Mouse (Mus musculus) T-cell, adult 66 days (primary cell): ENCODE measurements around the gene Skint3. TPM values are rescaled to one million over a fixed set of nuclear protein-coding genes. Genes with fewer than 3 reads are reported as not detected.

Experiments used
- total RNA-seq, 2 experiments: library from RNA; stranded (reverse); gene quantifications; 3 replicates in 1 of 2; 4 replicates in 1 of 2; pipeline ENCODE4 v1.2.4; 2023

The Skint3 gene
- not detected for total RNA-seq

DNA sequence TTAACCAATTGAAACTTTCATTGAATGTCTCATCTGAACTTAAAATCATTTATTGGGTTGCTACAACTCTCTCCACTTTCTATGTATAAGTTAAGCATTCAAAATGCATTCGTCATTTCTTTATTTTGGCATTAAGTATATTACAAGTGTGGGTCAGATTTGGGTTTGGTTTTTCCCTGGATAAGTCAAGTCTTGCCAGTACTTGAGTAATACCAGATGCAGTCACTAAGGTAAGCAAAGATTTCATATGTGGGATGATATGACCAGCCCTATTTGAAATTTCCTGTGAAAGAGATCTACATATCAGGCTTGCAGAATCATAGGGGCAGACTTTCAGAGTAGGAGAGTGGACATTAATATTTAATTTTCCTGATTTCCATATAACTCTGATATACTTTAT is at the start of gene Skint3:
Skint3 (plus strand) TSS at position 301 of the 400 bp plus-strand sequence.

Other genes starting within 250 kb of the Skint3 start
- not detected for gene Skint1, start 226.0 kb upstream of the Skint3 start, total RNA-seq
- gene Skint4, start 160.2 kb upstream of the Skint3 start, total RNA-seq: not detected
- gene Skint9, start 201.7 kb downstream of the Skint3 start, total RNA-seq: not detected